Mouse (Mus musculus) megakaryocyte-erythroid progenitor cell, adult 5-6 weeks (primary cell): ENCODE results near the gene Vwa7. TPM values are rescaled to one million over a fixed set of nuclear protein-coding genes. Genes with fewer than 3 reads are reported as not detected.

Experiments
- ATAC-seq: replicated peaks from 2 replicates; pipeline ENCODE4 v1.8.0; 2016; ENCODE audit warnings: mild to moderate bottlenecking, inconsistent platforms; ENCODE audit not compliant: severe bottlenecking, poor library complexity, low FRiP score, low TSS enrichment
- total RNA-seq, 2 experiments: library from RNA; stranded (forward) in 1 of 2; stranded (reverse) in 1 of 2; fragments of 200-1000, 215-1000 nt in 1 of 2; fragments of >200 nt in 1 of 2; fragmentation: Nextera tagmentation in 1 of 2; gene quantifications; 2 replicates each; pipeline ENCODE4 v1.2.3; 2014 to 2017

The Vwa7 gene
- total RNA-seq, 2 experiments from 2014 or later = 0.19 to 0.31 TPM

- ATAC-seq = peak; percentile 20; the same call in 1 of the 2 replicates
Observed at GRCm38 (mm10) chr17:35057090-35057489, 40.7 kb downstream of the Vwa7 start.

- no peak for ATAC-seq
Observed at GRCm38 (mm10) chr17:35058316-35058715, 41.9 kb downstream of the Vwa7 start.

GRCm38 (mm10) chr17:35058911-35059892 is 42.8 kb downstream of the Vwa7 start, which contains the start of gene Ddah2:
Ddah2 (plus strand) TSS chr17:35059035.
- ATAC-seq = peak; percentile 58

GRCm38 (mm10) chr17:35060071-35060470 is 43.7 kb downstream of the Vwa7 start:
- ATAC-seq = no peak

- no peak for ATAC-seq
Observed at GRCm38 (mm10) chr17:35060737-35061297, 44.4 kb downstream of the Vwa7 start.

GRCm38 (mm10) chr17:35061299-35061698 is 44.9 kb downstream of the Vwa7 start:
- ATAC-seq = no peak

GRCm38 (mm10) chr17:35063466-35063865 is 47.1 kb downstream of the Vwa7 start:
- no peak for ATAC-seq

GRCm38 (mm10) chr17:35064378-35064877 is 48.0 kb downstream of the Vwa7 start:
- no peak for ATAC-seq

GRCm38 (mm10) chr17:35064951-35065947 is 48.9 kb downstream of the Vwa7 start, which contains the start of gene Ly6g6c:
Ly6g6c (plus strand) TSS chr17:35065388.
- ATAC-seq = 0 out of 2 replicates have a peak, but pooled peaks have one; percentile 12

GRCm38 (mm10) chr17:35066084-35066483 is 49.7 kb downstream of the Vwa7 start, which contains the start of gene Mpig6b:
Mpig6b (minus strand) TSS chr17:35066184.
- no peak for ATAC-seq

GRCm38 (mm10) chr17:35068213-35068914 is 52.0 kb downstream of the Vwa7 start:
- no peak for ATAC-seq

GRCm38 (mm10) chr17:35070556-35071229 is 54.3 kb downstream of the Vwa7 start:
- 0 out of 2 replicates have a peak, but pooled peaks have one; percentile 22 for ATAC-seq

GRCm38 (mm10) chr17:35071454-35071853 is 55.1 kb downstream of the Vwa7 start:
- ATAC-seq = no peak

- ATAC-seq = no peak
Observed at GRCm38 (mm10) chr17:35074097-35074496, 57.7 kb downstream of the Vwa7 start.
